Mouse (Mus musculus) heart, embryonic 15.5 days (tissue): Measurements from ENCODE around the gene Shc3. TPM values are rescaled to one million over a fixed set of nuclear protein-coding genes. Genes with fewer than 3 reads are reported as not detected.

Source experiments
- ATAC-seq: fragments of 200-750 bp; cut with Nextera tagmentation; replicated peaks from 2 replicates; pipeline ENCODE4 v1.8.0; 2017; ENCODE audit warnings: low read depth, moderate TSS enrichment; ENCODE audit not compliant: insufficient number of reproducible peaks, insufficient read depth, low FRiP score
- H3K27ac ChIP-seq: fragments of 300-500 bp; sonication (generic); 2 replicates; pipeline ENCODE4 v1.5.1; 2015; ENCODE audit warnings: mild to moderate bottlenecking, inconsistent platforms
- H3K27me3 ChIP-seq: fragments of 300-500 bp; sonication (generic); 2 replicates; pipeline ENCODE4 v1.6.1; 2015; ENCODE audit warnings: inconsistent platforms
- H3K36me3 ChIP-seq: fragments of 300-500 bp; sonication (generic); 2 replicates; pipeline ENCODE4 v1.6.1; 2015; ENCODE audit warnings: mild to moderate bottlenecking, inconsistent platforms
- H3K4me1 ChIP-seq: fragments of 300-500 bp; sonication (generic); replicated peaks from 2 replicates; pipeline ENCODE4 v1.6.1; 2015; ENCODE audit warnings: inconsistent platforms
- H3K4me2 ChIP-seq: fragments of 300-500 bp; sonication (generic); 2 replicates; pipeline ENCODE4 v1.6.1; 2015; ENCODE audit warnings: inconsistent platforms, mild to moderate bottlenecking, moderate library complexity
- H3K4me3 ChIP-seq: fragments of 300-500 bp; sonication (generic); 2 replicates; pipeline ENCODE4 v1.5.1; 2015; ENCODE audit warnings: mild to moderate bottlenecking, inconsistent platforms
- H3K9ac ChIP-seq: fragments of 300-500 bp; sonication (generic); 2 replicates; pipeline ENCODE4 v1.6.1; 2015; ENCODE audit warnings: mild to moderate bottlenecking, inconsistent platforms
- H3K9me3 ChIP-seq: fragments of 300-500 bp; sonication (generic); replicated peaks from 2 replicates; pipeline ENCODE4 v1.6.1; 2016; ENCODE audit warnings: inconsistent platforms
- WGBS: fragments of 180-500 bp; shearing (Covaris S2); methylation state at CpG from one replicate; pipeline ENCODE4 v1.1.7; 2015; ENCODE audit warnings: mixed read lengths; 5-methylcytosine and 5-hydroxymethylcytosine counted together
- polyA plus RNA-seq: library from polyadenylated mRNA; unstranded; fragments of >200 nt; fragmentation: Nextera tagmentation; extraction: Ambion mirVana; gene quantifications from 2 replicates; pipeline ENCODE4 v1.2.1, GENCODE M21; 2015

The Shc3 gene
- polyA plus RNA-seq, 1 experiment from 2014 or later, result 0.19 TPM

GRCm38 (mm10) chr13:51602764-51603163 lies 33.5 kb upstream of the Shc3 start:
- Histone ChIP-seq H3K4me1 (peaks cover 3% of the 10 kb centered on the region), H3K27me3 (no peaks in the 10 kb centered on the region), H3K9me3 (no peaks in the 10 kb centered on the region), H3K4me3 (no peak overlapping the region), H3K27ac (no peak overlapping the region), H3K36me3 (no peaks in the 10 kb centered on the region), H3K4me2 (peak overlapping the region; percentile 53; the same call in 1 of the 2 replicates), H3K9ac (no peak overlapping the region)
- no peak for ATAC-seq
- WGBS, result 75% methylated on average over 8 of the region's 8 CpGs

- WGBS, result 82% methylated on average over 8 of the region's 8 CpGs
- ATAC-seq, result no peak
Observed at GRCm38 (mm10) chr13:51600169-51600568, 30.9 kb upstream of the Shc3 start.

GRCm38 (mm10) chr13:51598063-51598462 lies 28.8 kb upstream of the Shc3 start:
- Histone ChIP-seq H3K27ac (no peak overlapping the region), H3K4me3 (no peak overlapping the region), H3K9ac (no peak overlapping the region), H3K9me3 (no peaks in the 10 kb centered on the region), H3K27me3 (peaks cover 4% of the 10 kb centered on the region; the same call in 1 of the 2 replicates), H3K4me1 (peaks cover 9% of the 10 kb centered on the region), H3K4me2 (no peak overlapping the region), H3K36me3 (no peaks in the 10 kb centered on the region)
- no peak for ATAC-seq
- WGBS, result 46% methylated on average over 2 of the region's 2 CpGs

More at GRCm38 (mm10) chr13:51600169-51600568, 30.9 kb upstream of the Shc3 start:
- Histone ChIP-seq H3K9me3 (no peaks in the 10 kb centered on the region), H3K4me2 (no peak overlapping the region), H3K36me3 (no peaks in the 10 kb centered on the region), H3K9ac (no peak overlapping the region), H3K27ac (no peak overlapping the region), H3K4me1 (peaks cover 3% of the 10 kb centered on the region), H3K27me3 (no peaks in the 10 kb centered on the region), H3K4me3 (no peak overlapping the region)

GRCm38 (mm10) chr13:51595404-51595803 lies 26.2 kb upstream of the Shc3 start:
- no peaks in the 10 kb centered on the region for H3K36me3 ChIP-seq
- WGBS, result 43% methylated on average over 11 of the region's 11 CpGs
- no peaks in the 10 kb centered on the region for H3K9me3 ChIP-seq
- no peak overlapping the region for H3K4me3 ChIP-seq
- H3K9ac ChIP-seq, result no peak overlapping the region
- H3K27me3 ChIP-seq, result peaks cover 4% of the 10 kb centered on the region; the same call in 1 of the 2 replicates
- H3K4me1 ChIP-seq, result peaks cover 9% of the 10 kb centered on the region
- ATAC-seq, result no peak
- no peak overlapping the region for H3K27ac ChIP-seq
- H3K4me2 ChIP-seq, result peak overlapping the region; percentile 97

GRCm38 (mm10) chr13:51594656-51595311 lies 25.6 kb upstream of the Shc3 start:
- Histone ChIP-seq H3K27me3 (peaks cover 4% of the 10 kb centered on the region; the same call in 1 of the 2 replicates), H3K9ac (peak overlapping the region; percentile 38), H3K4me3 (peak overlapping the region; percentile 52), H3K27ac (no peak overlapping the region), H3K36me3 (no peaks in the 10 kb centered on the region), H3K4me1 (peaks cover 9% of the 10 kb centered on the region), H3K4me2 (peak overlapping the region; percentile 97), H3K9me3 (no peaks in the 10 kb centered on the region)
- no peak for ATAC-seq
- 1% methylated on average over 36 of the region's 36 CpGs for WGBS

- no peak overlapping the region for H3K4me3 ChIP-seq
- no peak for ATAC-seq
- H3K4me1 ChIP-seq, result no peaks in the 10 kb centered on the region
- H3K36me3 ChIP-seq, result no peaks in the 10 kb centered on the region
- H3K9ac ChIP-seq, result no peak overlapping the region
- H3K27ac ChIP-seq, result no peak overlapping the region
- 0 out of 2 replicates have a peak overlapping the region, but pooled peaks have one; percentile 33 for H3K4me2 ChIP-seq
- no peaks in the 10 kb centered on the region for H3K9me3 ChIP-seq
- no peaks in the 10 kb centered on the region for H3K27me3 ChIP-seq
- 27% methylated on average over 4 of the region's 4 CpGs for WGBS
Observed at GRCm38 (mm10) chr13:51588005-51588404, 18.8 kb upstream of the Shc3 start.

- Histone ChIP-seq H3K27ac (no peak overlapping the region), H3K27me3 (no peaks in the 10 kb centered on the region), H3K36me3 (no peaks in the 10 kb centered on the region), H3K9ac (no peak overlapping the region), H3K4me3 (no peak overlapping the region), H3K4me1 (no peaks in the 10 kb centered on the region), H3K9me3 (no peaks in the 10 kb centered on the region), H3K4me2 (no peak overlapping the region)
- no peak; the same call in 1 of the 2 replicates for ATAC-seq
- WGBS, result 38% methylated on average over 2 of the region's 2 CpGs
Observed at GRCm38 (mm10) chr13:51582204-51582603, 13.0 kb upstream of the Shc3 start.

GRCm38 (mm10) chr13:51580263-51581044 lies 11.2 kb upstream of the Shc3 start:
- Histone ChIP-seq H3K4me3 (no peak overlapping the region), H3K36me3 (no peaks in the 10 kb centered on the region), H3K4me2 (no peak overlapping the region), H3K9ac (no peak overlapping the region), H3K4me1 (no peaks in the 10 kb centered on the region), H3K27me3 (no peaks in the 10 kb centered on the region), H3K9me3 (no peaks in the 10 kb centered on the region), H3K27ac (no peak overlapping the region)
- ATAC-seq, result no peak
- WGBS, result 21% methylated on average over 8 of the region's 8 CpGs

- Histone ChIP-seq H3K4me2 (0 out of 2 replicates have a peak overlapping the region, but pooled peaks have one; percentile 11), H3K27me3 (peaks cover 22% of the 10 kb centered on the region), H3K9me3 (no peaks in the 10 kb centered on the region), H3K4me3 (no peak overlapping the region), H3K36me3 (no peaks in the 10 kb centered on the region), H3K4me1 (peaks cover 18% of the 10 kb centered on the region), H3K9ac (no peak overlapping the region), H3K27ac (no peak overlapping the region)
- 27% methylated on average over 11 of the region's 11 CpGs for WGBS
- peak; percentile 63; the same call in 1 of the 2 replicates for ATAC-seq
Observed at GRCm38 (mm10) chr13:51573849-51574248, 4.6 kb upstream of the Shc3 start.

- Histone ChIP-seq H3K9me3 (no peaks in the 10 kb centered on the region), H3K4me2 (peak overlapping the region; percentile 92), H3K4me3 (peak overlapping the region; percentile 52), H3K9ac (no peak overlapping the region), H3K27me3 (peaks cover 56% of the 10 kb centered on the region), H3K4me1 (peaks cover 38% of the 10 kb centered on the region), H3K36me3 (no peaks in the 10 kb centered on the region), H3K27ac (no peak overlapping the region)
- ATAC-seq, result no peak
- WGBS, result 7% methylated on average over 9 of the region's 9 CpGs
Observed at GRCm38 (mm10) chr13:51570111-51570510, 892 bp upstream of the Shc3 start.

- H3K4me1 ChIP-seq, result peaks cover 38% of the 10 kb centered on the region
- no peak overlapping the region for H3K9ac ChIP-seq
- peak overlapping the region; percentile 92 for H3K4me2 ChIP-seq
- H3K36me3 ChIP-seq, result no peaks in the 10 kb centered on the region
- no peaks in the 10 kb centered on the region for H3K9me3 ChIP-seq
- ATAC-seq, result no peak
- peak overlapping the region; percentile 52 for H3K4me3 ChIP-seq
- no peak overlapping the region for H3K27ac ChIP-seq
- 2% methylated on average over 7 of the region's 7 CpGs for WGBS
- H3K27me3 ChIP-seq, result peaks cover 60% of the 10 kb centered on the region
Observed at GRCm38 (mm10) chr13:51569685-51570068, 458 bp upstream of the Shc3 start.
